Mouse (Mus musculus): Measurements from ENCODE around the gene Plekhn1. TPM values are rescaled to one million over a fixed set of nuclear protein-coding genes. Genes with fewer than 3 reads are reported as not detected.

The Plekhn1 gene
- total RNA-seq, 2 experiments from 2014 or later = 43.1 to 44.9 TPM

DNA sequence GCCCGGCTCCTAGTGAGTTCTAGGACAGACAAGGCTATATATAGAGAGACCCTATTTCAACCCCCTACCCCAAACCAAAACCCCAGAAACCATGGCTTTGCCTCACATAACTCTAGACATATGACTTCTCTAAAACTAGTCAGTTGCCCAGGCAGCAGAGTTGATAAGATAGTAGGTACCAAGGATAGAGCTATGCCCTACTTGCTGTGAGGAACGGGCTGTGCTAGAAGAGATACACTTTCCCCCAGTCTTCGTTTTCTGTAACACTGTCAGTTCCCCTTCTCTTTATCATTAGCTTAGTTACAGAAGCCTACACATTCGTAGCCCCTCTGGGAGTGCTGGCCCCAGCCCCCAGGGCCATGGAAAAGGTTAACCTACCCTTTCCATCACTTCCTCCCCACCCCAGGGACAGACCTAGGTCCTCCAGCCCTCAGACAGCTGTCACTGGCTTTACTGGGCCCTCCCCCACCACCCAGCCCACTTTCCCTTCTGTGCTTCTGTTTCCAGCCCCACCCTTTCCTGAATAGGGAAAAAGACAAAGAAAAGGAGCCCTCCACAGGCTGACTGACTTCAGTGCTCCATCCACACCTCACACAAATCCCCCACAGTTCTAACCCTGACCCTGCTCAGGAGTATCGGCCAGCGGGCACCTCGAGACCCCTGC, 50.2 kb downstream of the Plekhn1 start:
- DNase-seq = no peak

DNA sequence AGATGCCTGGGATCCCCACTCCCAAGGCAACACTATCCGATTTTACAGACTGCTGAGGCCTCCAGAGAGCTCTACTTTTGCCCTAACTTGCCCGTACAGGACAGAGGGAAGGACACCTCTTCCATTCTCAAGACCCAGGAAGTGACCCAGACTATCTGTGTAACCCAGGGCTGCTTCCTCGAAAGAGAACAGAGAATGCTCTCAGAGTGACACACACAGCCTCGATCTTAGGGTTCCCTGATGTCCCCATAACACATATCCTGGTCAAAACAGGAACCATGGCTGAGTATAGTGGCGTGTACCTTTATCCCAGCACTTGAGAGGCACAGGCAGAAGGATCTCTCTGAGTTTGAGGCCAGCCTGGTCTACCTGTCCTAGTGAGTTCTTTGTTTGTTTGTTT, 50.9 kb downstream of the Plekhn1 start:
- no peak for DNase-seq

DNA sequence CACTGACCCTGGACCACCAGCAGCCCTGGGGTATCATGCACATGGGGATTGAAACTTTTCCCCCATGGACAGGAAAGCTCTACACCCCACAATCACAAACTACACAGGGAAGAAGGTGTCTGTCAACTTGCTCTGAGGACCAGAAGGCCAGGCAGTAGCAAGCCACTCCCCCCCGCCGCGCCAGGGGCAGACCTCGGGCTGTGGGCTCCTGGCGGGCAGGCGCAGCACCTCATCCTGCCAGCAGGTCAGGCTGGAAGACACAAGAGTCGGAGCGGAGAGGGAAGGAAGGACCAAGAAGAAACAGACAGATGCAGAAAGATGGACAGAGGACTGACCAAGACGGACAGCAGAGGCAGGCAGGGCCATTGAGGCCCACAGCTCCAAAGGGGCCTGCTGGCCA, 57.0 kb downstream of the Plekhn1 start:
- peak in 1 of 2 experiments; percentile 1 for DNase-seq

DNA sequence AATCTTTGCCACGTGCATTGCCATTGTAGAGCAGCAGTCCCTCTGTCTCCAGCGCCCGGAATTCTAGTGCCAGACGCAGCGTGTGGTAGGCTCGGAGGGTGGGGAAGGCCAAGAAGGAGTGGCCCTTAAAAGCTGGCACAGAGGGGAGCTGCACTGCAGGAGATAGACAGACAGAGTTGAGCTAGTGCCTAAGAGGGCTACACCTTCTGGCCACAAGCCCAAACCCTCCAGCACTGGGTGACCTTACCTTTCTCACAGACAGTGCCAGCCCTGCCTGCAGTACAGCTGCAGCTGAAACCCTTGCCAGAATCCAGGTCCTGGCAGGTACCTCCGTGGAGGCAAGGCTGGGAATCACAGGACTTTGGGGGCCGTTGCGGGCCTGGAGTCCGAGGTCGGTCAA, 62.8 kb downstream of the Plekhn1 start:
- DNase-seq = no peak

Small RNA genes within 50 kb of the gene (microRNA-seq; reads per million reads assigned to microRNA genes)
- 1.8 to 2.3 reads per million in 2 experiments for gene Mir7658

Other genes with a start within 250 kb of the Plekhn1 start
- gene B3galt6, start 242.2 kb downstream of the Plekhn1 start, total RNA-seq (2021) = 10 to 100 TPM in 1 of 2 experiments, 1 to 10 TPM in 1; 9.7 to 10.6 TPM
- 100 to 1,000 TPM; 178 to 190 TPM for gene Sdf4, start 242.0 kb downstream of the Plekhn1 start, total RNA-seq (2021)
- gene Tnfrsf4, start 221.0 kb downstream of the Plekhn1 start, total RNA-seq (2021) = 1 to 10 TPM; 2.3 to 2.5 TPM
- gene Tnfrsf18, start 208.7 kb downstream of the Plekhn1 start, total RNA-seq (2021) = not detected
- gene Ttll10, start 175.4 kb downstream of the Plekhn1 start, total RNA-seq (2021) = under 1 TPM in 1 of 2 experiments, not detected in 1; 0.20 TPM
- 10 to 100 TPM; 31.5 to 32.1 TPM for gene 9430015G10Rik, start 124.9 kb downstream of the Plekhn1 start, total RNA-seq (2021)
- 1 to 10 TPM; 1.0 to 1.3 TPM for gene Rnf223, start 104.3 kb downstream of the Plekhn1 start, total RNA-seq (2021)
- 100 to 1,000 TPM; 142 to 154 TPM for gene Agrn, start 37.4 kb downstream of the Plekhn1 start, total RNA-seq (2021)
- gene Isg15, start 34.0 kb downstream of the Plekhn1 start, total RNA-seq (2021) = 1 to 10 TPM in 1 of 2 experiments, not detected in 1; 1.9 TPM
- gene AW011738, start 31.6 kb downstream of the Plekhn1 start, total RNA-seq (2021) = 1 to 10 TPM; 5.5 to 6.6 TPM
- gene Perm1, start 19.0 kb downstream of the Plekhn1 start, total RNA-seq (2021) = under 1 TPM; 0.28 to 0.37 TPM
- 10 to 100 TPM; 65.7 to 71.6 TPM for gene Noc2l, start 1.2 kb upstream of the Plekhn1 start, total RNA-seq (2021)
- gene Samd11, start 20.8 kb upstream of the Plekhn1 start, total RNA-seq (2021) = 1 to 10 TPM; 4.1 to 4.8 TPM
- not detected for gene Vmn2r-ps159, start 96.2 kb upstream of the Plekhn1 start, total RNA-seq (2021)

Measured in layer of hippocampus, postnatal 36 days (tissue).